Comparison of ENCODE assay signal across 8 mouse cellular contexts in the genomic region with DNA sequence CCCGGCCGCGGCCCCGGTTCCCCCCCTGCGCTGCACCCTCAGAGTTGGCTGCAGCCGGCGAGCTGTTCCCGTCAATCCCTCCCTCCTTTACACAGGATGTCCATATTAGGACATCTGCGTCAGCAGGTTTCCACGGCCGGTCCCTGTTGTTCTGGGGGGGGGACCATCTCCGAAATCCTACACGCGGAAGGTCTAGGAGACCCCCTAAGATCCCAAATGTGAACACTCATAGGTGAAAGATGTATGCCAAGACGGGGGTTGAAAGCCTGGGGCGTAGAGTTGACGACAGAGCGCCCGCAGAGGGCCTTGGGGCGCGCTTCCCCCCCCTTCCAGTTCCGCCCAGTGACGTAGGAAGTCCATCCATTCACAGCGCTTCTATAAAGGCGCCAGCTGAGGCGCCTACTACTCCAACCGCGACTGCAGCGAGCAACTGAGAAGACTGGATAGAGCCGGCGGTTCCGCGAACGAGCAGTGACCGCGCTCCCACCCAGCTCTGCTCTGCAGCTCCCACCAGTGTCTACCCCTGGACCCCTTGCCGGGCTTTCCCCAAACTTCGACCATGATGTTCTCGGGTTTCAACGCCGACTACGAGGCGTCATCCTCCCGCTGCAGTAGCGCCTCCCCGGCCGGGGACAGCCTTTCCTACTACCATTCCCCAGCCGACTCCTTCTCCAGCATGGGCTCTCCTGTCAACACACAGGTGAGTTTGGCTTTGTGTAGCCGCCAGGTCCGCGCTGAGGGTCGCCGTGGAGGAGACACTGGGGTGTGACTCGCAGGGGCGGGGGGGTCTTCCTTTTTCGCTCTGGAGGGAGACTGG. TPM values are rescaled to one million over a fixed set of nuclear protein-coding genes. Genes with fewer than 3 reads are reported as not detected.
DNase-seq lines count a peak whose midpoint lies in the region; ATAC-seq lines count a peak whose summit lies in the region.

A gene (plus strand): TSS at position 410 of the 817 bp plus-strand sequence.

- peak; percentile 91 for ATAC-seq in intestine, embryonic 16.5 days

- intact Hi-C loops in gastrocnemius, postnatal 36 days (cut with DNase I): loop anchor here (1.0 to 2.0 kb wide), 2 partner anchors 37 to 99 kb away; a partner anchor contains a TSS
- intact Hi-C loops in left cerebral cortex, postnatal 36 days (cut with DNase I): loop anchor here (5.0 kb wide), 2 partner anchors 36 to 96 kb away; no protein-coding TSS in a partner anchor

- peak; percentile 93 for DNase-seq in adrenal gland, adult 2 months
- peak; percentile 93 for DNase-seq in embryo, embryonic 11 days
- peak; percentile 83 to 91 for DNase-seq in gastrocnemius, postnatal 36 days
- peak; percentile 89 to 91 for DNase-seq in left cerebral cortex, postnatal 36 days (ENCODE audit: low spot score in 2 of 2)
- peak; percentile 87 for DNase-seq in midbrain, embryonic 10.5 days (ENCODE audit: low spot score)
- DNase-seq in right cerebral cortex, postnatal 36 days (ENCODE audit: low spot score in 2 of 2): peak; percentile 79 to 81
- peak; percentile 95 for DNase-seq in yolk sac, embryonic 10.5 days (ENCODE audit: low spot score)

- peak within 1 kb of the TSS; percentile 67 for H3K4me3 ChIP-seq in intestine, embryonic 16.5 days (ENCODE audit: low read length)
- H3K4me3 ChIP-seq in midbrain, embryonic 10.5 days: peak within 1 kb of the TSS; percentile 70

- peaks cover 15% of the 10 kb centered on the region; the same call in 1 of the 2 replicates for H3K4me1 ChIP-seq in intestine, embryonic 16.5 days (ENCODE audit: control insufficient read depth, insufficient read depth, low read length)
- peaks cover 50% of the 10 kb centered on the region for H3K4me1 ChIP-seq in midbrain, embryonic 10.5 days

- H3K27me3 ChIP-seq in intestine, embryonic 16.5 days (replicated peaks; ENCODE audit: control insufficient read depth, insufficient read depth, low read length): peaks cover 14% of the 10 kb centered on the region
- peaks cover 71% of the 10 kb centered on the region for H3K27me3 ChIP-seq in midbrain, embryonic 10.5 days (ENCODE audit: low read depth, poor library complexity, severe bottlenecking)

- no peaks in the 10 kb centered on the region for H3K36me3 ChIP-seq in intestine, embryonic 16.5 days (ENCODE audit: control insufficient read depth, insufficient read depth, low read length)
- no peaks in the 10 kb centered on the region for H3K36me3 ChIP-seq in midbrain, embryonic 10.5 days

- H3K9ac ChIP-seq in intestine, embryonic 16.5 days (ENCODE audit: low read depth, low read length): peak within 1 kb of the TSS; percentile 76

- peak within 1 kb of the TSS; percentile 99 for H3K4me2 ChIP-seq in intestine, embryonic 16.5 days (ENCODE audit: low read depth, low read length)

- under 1% methylated on average over 56 of the region's 56 CpGs for WGBS in intestine, embryonic 16.5 days
- under 1% methylated on average over 56 of the region's 56 CpGs for WGBS in midbrain, embryonic 10.5 days

- H3K27ac ChIP-seq in intestine, embryonic 16.5 days (ENCODE audit: low read length): peak within 1 kb of the TSS; percentile 78
- peak within 1 kb of the TSS; percentile 85 for H3K27ac ChIP-seq in midbrain, embryonic 10.5 days (replicated peaks)

- no peaks in the 10 kb centered on the region for H3K9me3 ChIP-seq in intestine, embryonic 16.5 days (ENCODE audit: control insufficient read depth, low read length)
- no peaks in the 10 kb centered on the region for H3K9me3 ChIP-seq in midbrain, embryonic 10.5 days (replicated peaks)

RNA-seq across cellular contexts. Expression of the gene that starts here (rescaled TPM):
- 10 to 100 TPM in 1 of 2 experiments, 1 to 10 TPM in 1; 3.1 to 16.7 TPM for total RNA-seq in adrenal gland, adult 2 months (2021)
- 3.9 and 4.9 TPM in 2 replicates for polyA plus RNA-seq in adrenal gland, adult 2 months (2012; rRNA removed)
- total RNA-seq in gastrocnemius, postnatal 36 days (2021): 10 to 100 TPM in 1 of 2 experiments, 1 to 10 TPM in 1; 7.2 to 13.7 TPM
- 6.4 and 6.6 TPM in 2 replicates for polyA plus RNA-seq in intestine, embryonic 16.5 days (2015; fragmentation: Nextera tagmentation; extraction: Ambion mirVana)
- 10 to 100 TPM; 21.9 to 74.3 TPM for total RNA-seq in left cerebral cortex, postnatal 36 days (2021)
- polyA plus RNA-seq in midbrain, embryonic 10.5 days (2016; fragmentation: Nextera tagmentation; extraction: Ambion mirVana): 0.54 and 1.1 TPM in 2 replicates

Comparison
In these comparisons a context has a peak if more than half of its experiments do, and no peak if none do; other contexts are left out.
1. Peak in every context shown above with its lines: DNase-seq, ATAC-seq, H3K4me3 ChIP-seq and H3K27ac ChIP-seq.